Mouse (Mus musculus): ENCODE results near the gene Iqcf3. TPM values are rescaled to one million over a fixed set of nuclear protein-coding genes. Genes with fewer than 3 reads are reported as not detected.

Gene Iqcf3
- polyA plus RNA-seq, 1 experiment from 2014 or later, result not detected

GRCm38 (mm10) chr9:106473081-106473752 lies 88.2 kb downstream of the Iqcf3 start:
- 91% methylated on average over 16 of the region's 16 CpGs for WGBS
- H3K4me3 ChIP-seq (ENCODE audit: low read depth, low read length), result no peak overlapping the region
- no peak overlapping the region for H3K9ac ChIP-seq (ENCODE audit: low read length)
- no peak overlapping the region for H3K4me2 ChIP-seq (ENCODE audit: low read length)
- H3K4me1 ChIP-seq (replicated peaks; ENCODE audit: control insufficient read depth, insufficient read depth, low read length), result peaks cover 21% of the 10 kb centered on the region
- H3K27ac ChIP-seq (ENCODE audit: low read depth), result no peak overlapping the region
- H3K36me3 ChIP-seq (ENCODE audit: control insufficient read depth, insufficient read depth, low read length), result no peaks in the 10 kb centered on the region
- no peaks in the 10 kb centered on the region for H3K27me3 ChIP-seq (replicated peaks; ENCODE audit: control insufficient read depth, insufficient read depth, low read length)
- no peak for ATAC-seq (replicated peaks; ENCODE audit: low FRiP score, low TSS enrichment, low read depth)
- DNase-seq (ENCODE audit: low spot score), result no peak
- H3K9me3 ChIP-seq (ENCODE audit: control insufficient read depth, low read length), result no peaks in the 10 kb centered on the region

- no peak for ATAC-seq (replicated peaks; ENCODE audit: low FRiP score, low TSS enrichment, low read depth)
- WGBS, result 65% methylated on average over 4 of the region's 4 CpGs
- Histone ChIP-seq H3K27ac (ENCODE audit: low read depth) (peak overlapping the region; percentile 27; the same call in 1 of the 2 replicates), H3K9ac (ENCODE audit: low read length) (no peak overlapping the region), H3K4me3 (ENCODE audit: low read depth, low read length) (no peak overlapping the region), H3K4me2 (ENCODE audit: low read length) (no peak overlapping the region), H3K27me3 (replicated peaks; ENCODE audit: control insufficient read depth, insufficient read depth, low read length) (no peaks in the 10 kb centered on the region), H3K9me3 (ENCODE audit: control insufficient read depth, low read length) (no peaks in the 10 kb centered on the region), H3K4me1 (replicated peaks; ENCODE audit: control insufficient read depth, insufficient read depth, low read length) (peaks cover 15% of the 10 kb centered on the region; the same call in 1 of the 2 replicates), H3K36me3 (ENCODE audit: control insufficient read depth, insufficient read depth, low read length) (no peaks in the 10 kb centered on the region)
- DNase-seq (ENCODE audit: low spot score), result no peak
Observed at GRCm38 (mm10) chr9:106472321-106472720, 89.1 kb downstream of the Iqcf3 start.

DNA sequence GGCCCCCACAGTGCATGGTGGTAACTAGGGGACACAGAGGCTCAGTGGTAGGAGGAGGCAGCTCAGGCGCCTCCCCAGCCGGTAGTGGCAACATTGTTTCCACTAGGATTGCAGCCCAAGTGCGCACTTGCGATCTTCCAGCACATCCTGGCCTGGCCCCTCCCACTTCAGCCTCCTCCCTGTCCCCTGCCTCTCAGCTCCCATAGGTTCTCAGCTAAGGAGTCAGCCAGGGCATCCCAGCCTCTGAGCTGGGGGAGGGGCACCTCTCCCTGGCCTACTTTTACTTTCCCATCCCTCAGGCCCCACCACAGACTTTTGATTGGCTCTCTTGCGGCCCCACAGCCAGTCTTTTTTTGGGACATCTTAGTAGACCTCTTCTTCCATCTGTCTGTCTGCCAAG lies 89.5 kb downstream of the Iqcf3 start:
- ATAC-seq (replicated peaks; ENCODE audit: low FRiP score, low TSS enrichment, low read depth) (peak; percentile 23; the same call in 1 of the 2 replicates), DNase-seq (ENCODE audit: low spot score) (no peak)
- Histone ChIP-seq H3K4me1 (replicated peaks; ENCODE audit: control insufficient read depth, insufficient read depth, low read length) (peaks cover 15% of the 10 kb centered on the region; the same call in 1 of the 2 replicates), H3K27ac (ENCODE audit: low read depth) (no peak overlapping the region), H3K4me2 (ENCODE audit: low read length) (peak overlapping the region; percentile 42), H3K9me3 (ENCODE audit: control insufficient read depth, low read length) (no peaks in the 10 kb centered on the region), H3K27me3 (replicated peaks; ENCODE audit: control insufficient read depth, insufficient read depth, low read length) (no peaks in the 10 kb centered on the region), H3K9ac (ENCODE audit: low read length) (no peak overlapping the region), H3K36me3 (ENCODE audit: control insufficient read depth, insufficient read depth, low read length) (no peaks in the 10 kb centered on the region), H3K4me3 (ENCODE audit: low read depth, low read length) (peak overlapping the region; percentile 15; the same call in 1 of the 2 replicates)
- 11% methylated on average over 5 of the region's 5 CpGs for WGBS

- H3K9me3 ChIP-seq (ENCODE audit: control insufficient read depth, low read length), result no peaks in the 10 kb centered on the region
- H3K27ac ChIP-seq (ENCODE audit: low read depth), result no peak overlapping the region
- peaks cover 10% of the 10 kb centered on the region; the same call in 1 of the 2 replicates for H3K4me1 ChIP-seq (replicated peaks; ENCODE audit: control insufficient read depth, insufficient read depth, low read length)
- H3K36me3 ChIP-seq (ENCODE audit: control insufficient read depth, insufficient read depth, low read length), result no peaks in the 10 kb centered on the region
- peak overlapping the region; percentile 15; the same call in 1 of the 2 replicates for H3K4me3 ChIP-seq (ENCODE audit: low read depth, low read length)
- 62% methylated on average over 14 of the region's 14 CpGs for WGBS
- no peaks in the 10 kb centered on the region for H3K27me3 ChIP-seq (replicated peaks; ENCODE audit: control insufficient read depth, insufficient read depth, low read length)
- no peak for DNase-seq (ENCODE audit: low spot score)
- ATAC-seq (replicated peaks; ENCODE audit: low FRiP score, low TSS enrichment, low read depth), result no peak
- peak overlapping the region; percentile 42 for H3K4me2 ChIP-seq (ENCODE audit: low read length)
- no peak overlapping the region for H3K9ac ChIP-seq (ENCODE audit: low read length)
Observed at GRCm38 (mm10) chr9:106470991-106471750, 90.3 kb downstream of the Iqcf3 start.

GRCm38 (mm10) chr9:106469776-106470175 lies 91.7 kb downstream of the Iqcf3 start:
- Histone ChIP-seq H3K4me2 (ENCODE audit: low read length) (no peak overlapping the region), H3K36me3 (ENCODE audit: control insufficient read depth, insufficient read depth, low read length) (no peaks in the 10 kb centered on the region), H3K9me3 (ENCODE audit: control insufficient read depth, low read length) (no peaks in the 10 kb centered on the region), H3K4me1 (replicated peaks; ENCODE audit: control insufficient read depth, insufficient read depth, low read length) (peaks cover 13% of the 10 kb centered on the region; the same call in 1 of the 2 replicates), H3K9ac (ENCODE audit: low read length) (no peak overlapping the region), H3K27ac (ENCODE audit: low read depth) (no peak overlapping the region), H3K27me3 (replicated peaks; ENCODE audit: control insufficient read depth, insufficient read depth, low read length) (no peaks in the 10 kb centered on the region), H3K4me3 (ENCODE audit: low read depth, low read length) (no peak overlapping the region)
- ATAC-seq (replicated peaks; ENCODE audit: low FRiP score, low TSS enrichment, low read depth) (no peak), DNase-seq (ENCODE audit: low spot score) (no peak)
- WGBS, result 71% methylated on average over 9 of the region's 9 CpGs

DNA sequence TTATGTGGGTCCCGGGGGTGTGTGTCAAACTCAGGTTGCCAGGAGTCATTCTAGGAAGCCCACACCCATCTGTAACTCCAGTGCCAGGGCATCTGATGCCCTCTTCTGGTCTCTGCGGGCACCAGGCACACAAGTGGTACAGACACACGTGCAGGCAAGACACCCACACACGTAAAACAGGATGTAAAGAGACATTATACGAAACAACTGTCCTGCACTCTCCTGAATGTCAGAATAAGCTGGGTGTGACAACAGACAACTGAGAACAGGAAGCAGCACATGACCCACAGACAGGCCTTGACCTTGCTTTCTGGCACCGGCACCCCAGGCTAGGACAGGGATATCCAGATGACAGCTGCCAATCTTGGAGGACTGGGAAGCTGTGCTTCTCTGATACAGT lies 92.1 kb downstream of the Iqcf3 start:
- no peaks in the 10 kb centered on the region for H3K9me3 ChIP-seq (ENCODE audit: control insufficient read depth, low read length)
- DNase-seq (ENCODE audit: low spot score), result no peak
- no peak overlapping the region for H3K4me3 ChIP-seq (ENCODE audit: low read depth, low read length)
- H3K9ac ChIP-seq (ENCODE audit: low read length), result no peak overlapping the region
- H3K4me1 ChIP-seq (replicated peaks; ENCODE audit: control insufficient read depth, insufficient read depth, low read length), result peaks cover 13% of the 10 kb centered on the region; the same call in 1 of the 2 replicates
- no peaks in the 10 kb centered on the region for H3K27me3 ChIP-seq (replicated peaks; ENCODE audit: control insufficient read depth, insufficient read depth, low read length)
- H3K4me2 ChIP-seq (ENCODE audit: low read length), result no peak overlapping the region
- WGBS, result 70% methylated on average over 6 of the region's 6 CpGs
- no peaks in the 10 kb centered on the region for H3K36me3 ChIP-seq (ENCODE audit: control insufficient read depth, insufficient read depth, low read length)
- H3K27ac ChIP-seq (ENCODE audit: low read depth), result no peak overlapping the region
- ATAC-seq (replicated peaks; ENCODE audit: low FRiP score, low TSS enrichment, low read depth), result no peak

GRCm38 (mm10) chr9:106467746-106468145 lies 93.7 kb downstream of the Iqcf3 start:
- DNase-seq (ENCODE audit: low spot score), result no peak
- no peak for ATAC-seq (replicated peaks; ENCODE audit: low FRiP score, low TSS enrichment, low read depth)
- H3K36me3 ChIP-seq (ENCODE audit: control insufficient read depth, insufficient read depth, low read length), result peaks cover 11% of the 10 kb centered on the region
- peaks cover 13% of the 10 kb centered on the region; the same call in 1 of the 2 replicates for H3K4me1 ChIP-seq (replicated peaks; ENCODE audit: control insufficient read depth, insufficient read depth, low read length)
- H3K4me2 ChIP-seq (ENCODE audit: low read length), result no peak overlapping the region
- H3K9me3 ChIP-seq (ENCODE audit: control insufficient read depth, low read length), result no peaks in the 10 kb centered on the region
- no peak overlapping the region for H3K9ac ChIP-seq (ENCODE audit: low read length)
- H3K4me3 ChIP-seq (ENCODE audit: low read depth, low read length), result no peak overlapping the region
- H3K27me3 ChIP-seq (replicated peaks; ENCODE audit: control insufficient read depth, insufficient read depth, low read length), result no peaks in the 10 kb centered on the region
- no peak overlapping the region for H3K27ac ChIP-seq (ENCODE audit: low read depth)
- 90% methylated on average over 7 of the region's 7 CpGs for WGBS

GRCm38 (mm10) chr9:106466721-106467120 lies 94.7 kb downstream of the Iqcf3 start:
- DNase-seq (ENCODE audit: low spot score) (no peak), ATAC-seq (replicated peaks; ENCODE audit: low FRiP score, low TSS enrichment, low read depth) (no peak)
- Histone ChIP-seq H3K27ac (ENCODE audit: low read depth) (no peak overlapping the region), H3K9me3 (ENCODE audit: control insufficient read depth, low read length) (no peaks in the 10 kb centered on the region), H3K9ac (ENCODE audit: low read length) (no peak overlapping the region), H3K27me3 (replicated peaks; ENCODE audit: control insufficient read depth, insufficient read depth, low read length) (no peaks in the 10 kb centered on the region), H3K36me3 (ENCODE audit: control insufficient read depth, insufficient read depth, low read length) (peaks cover 21% of the 10 kb centered on the region), H3K4me1 (replicated peaks; ENCODE audit: control insufficient read depth, insufficient read depth, low read length) (peaks cover 6% of the 10 kb centered on the region; the same call in 1 of the 2 replicates), H3K4me3 (ENCODE audit: low read depth, low read length) (no peak overlapping the region), H3K4me2 (ENCODE audit: low read length) (no peak overlapping the region)
- 88% methylated on average over 6 of the region's 6 CpGs for WGBS
